Mouse (Mus musculus): ENCODE measurements around the gene Nudcd2. TPM values are rescaled to one million over a fixed set of nuclear protein-coding genes. Genes with fewer than 3 reads are reported as not detected.

The Nudcd2 gene
- polyA plus RNA-seq, 1 experiment from 2014 or later: 130 TPM

DNA sequence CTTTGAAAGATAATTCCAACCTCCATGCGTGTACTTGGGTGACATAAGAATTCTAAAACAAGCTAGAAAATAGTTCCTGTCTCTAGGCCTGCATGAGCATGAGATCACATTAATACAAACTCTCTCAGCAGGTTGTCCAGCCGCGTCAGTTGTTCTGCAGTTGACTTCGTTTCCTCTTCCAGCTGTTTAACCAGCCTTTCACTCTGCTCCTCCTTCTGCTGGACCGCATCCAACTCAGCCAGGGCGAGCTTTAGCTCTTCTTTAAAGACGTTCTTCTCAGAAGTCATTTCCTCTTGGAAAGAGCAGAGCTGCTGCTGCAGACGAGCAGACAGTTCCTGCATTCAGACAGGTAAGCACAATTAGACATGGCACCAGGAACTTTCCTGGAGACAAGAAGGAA is 19.6 kb upstream of the Nudcd2 start:
- ATAC-seq: no peak
- no peak overlapping the region for H3K4me3 ChIP-seq (ENCODE audit: low read length)
- H3K27me3 ChIP-seq (replicated peaks; ENCODE audit: control insufficient read depth, insufficient read depth, low read length): no peaks in the 10 kb centered on the region
- H3K9me3 ChIP-seq (ENCODE audit: control insufficient read depth, low read length): no peaks in the 10 kb centered on the region
- peaks cover 22% of the 10 kb centered on the region for H3K36me3 ChIP-seq (ENCODE audit: control insufficient read depth, insufficient read depth, low read length)
- no peaks in the 10 kb centered on the region for H3K4me1 ChIP-seq (ENCODE audit: control insufficient read depth, insufficient read depth, low read length)
- no peak overlapping the region for H3K4me2 ChIP-seq (ENCODE audit: low read depth, low read length)
- H3K27ac ChIP-seq (ENCODE audit: low read length): no peak overlapping the region
- 74% methylated on average over 8 of the region's 8 CpGs for WGBS
- no peak overlapping the region for H3K9ac ChIP-seq (ENCODE audit: low read depth, low read length)

DNA sequence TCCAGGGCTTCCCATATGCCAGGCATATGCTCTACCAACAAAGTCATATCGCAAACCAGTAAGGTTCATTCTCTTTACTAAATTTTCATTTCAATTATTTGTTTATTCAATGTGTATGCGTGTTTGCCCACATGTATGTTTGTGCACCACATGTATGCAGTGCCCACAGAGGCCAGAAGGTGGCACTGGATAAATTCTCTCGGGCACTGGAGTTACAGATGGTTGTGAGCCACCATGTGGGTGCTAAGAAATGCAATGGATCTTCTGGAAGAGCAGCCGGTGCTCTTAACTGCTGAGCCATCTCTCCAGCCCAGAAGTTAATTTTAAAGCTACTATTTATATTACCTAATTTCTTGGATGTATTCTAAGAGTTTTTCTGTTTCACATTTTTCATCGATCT is 17.9 kb upstream of the Nudcd2 start:
- Histone ChIP-seq H3K9ac (ENCODE audit: low read depth, low read length) (no peak overlapping the region), H3K4me1 (ENCODE audit: control insufficient read depth, insufficient read depth, low read length) (no peaks in the 10 kb centered on the region), H3K27ac (ENCODE audit: low read length) (no peak overlapping the region), H3K9me3 (ENCODE audit: control insufficient read depth, low read length) (no peaks in the 10 kb centered on the region), H3K4me2 (ENCODE audit: low read depth, low read length) (no peak overlapping the region), H3K36me3 (ENCODE audit: control insufficient read depth, insufficient read depth, low read length) (peaks cover 22% of the 10 kb centered on the region), H3K4me3 (ENCODE audit: low read length) (no peak overlapping the region), H3K27me3 (replicated peaks; ENCODE audit: control insufficient read depth, insufficient read depth, low read length) (no peaks in the 10 kb centered on the region)
- 95% methylated on average over 5 of the region's 5 CpGs for WGBS
- ATAC-seq: no peak

DNA sequence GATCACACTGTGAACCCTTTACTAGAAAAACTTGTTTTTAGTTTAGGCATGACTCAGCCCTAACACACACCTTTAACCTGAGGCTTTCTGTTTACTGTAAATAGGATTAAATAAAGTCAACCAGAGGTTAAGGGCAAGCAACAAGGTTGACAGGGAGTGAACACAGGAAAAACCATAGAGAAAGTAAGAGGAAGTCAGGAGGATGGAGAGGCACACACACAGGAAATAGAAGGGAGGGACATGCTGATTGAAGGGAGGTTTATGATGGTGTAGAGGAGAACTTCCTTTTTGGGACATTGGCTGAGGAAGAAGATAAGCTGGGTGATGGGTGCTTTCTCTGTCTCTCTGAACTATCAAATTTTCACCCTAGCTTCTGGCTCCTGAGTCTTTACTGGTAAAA is 15.1 kb upstream of the Nudcd2 start:
- Histone ChIP-seq H3K4me3 (ENCODE audit: low read length) (no peak overlapping the region), H3K9ac (ENCODE audit: low read depth, low read length) (no peak overlapping the region), H3K36me3 (ENCODE audit: control insufficient read depth, insufficient read depth, low read length) (peaks cover 28% of the 10 kb centered on the region), H3K4me2 (ENCODE audit: low read depth, low read length) (no peak overlapping the region), H3K4me1 (ENCODE audit: control insufficient read depth, insufficient read depth, low read length) (no peaks in the 10 kb centered on the region), H3K27me3 (replicated peaks; ENCODE audit: control insufficient read depth, insufficient read depth, low read length) (no peaks in the 10 kb centered on the region), H3K9me3 (ENCODE audit: control insufficient read depth, low read length) (no peaks in the 10 kb centered on the region), H3K27ac (ENCODE audit: low read length) (no peak overlapping the region)
- no peak for ATAC-seq

DNA sequence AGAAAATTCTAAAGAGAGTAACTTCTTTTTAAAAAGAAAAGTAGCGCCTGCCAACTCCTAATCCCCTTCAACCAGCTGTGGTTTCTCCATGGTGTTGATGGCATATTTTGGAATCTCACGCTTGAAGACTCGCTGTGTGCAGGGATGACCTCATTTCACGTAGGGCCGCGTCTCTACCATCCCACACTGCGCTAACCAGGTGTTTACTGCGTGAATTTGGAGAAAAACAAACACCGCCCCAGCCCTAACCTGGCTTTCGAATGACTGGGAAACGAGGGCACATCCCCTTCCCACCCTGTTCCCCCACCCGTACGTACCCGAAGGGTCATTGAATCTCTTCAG is 499 bp upstream of the Nudcd2 start:
- Histone ChIP-seq H3K9ac (ENCODE audit: low read depth, low read length) (peak overlapping the region; percentile 62), H3K27me3 (replicated peaks; ENCODE audit: control insufficient read depth, insufficient read depth, low read length) (no peaks in the 10 kb centered on the region)

GRCm38 (mm10) chr11:40734251-40734752 is 835 bp downstream of the Nudcd2 start:
- Histone ChIP-seq H3K36me3 (ENCODE audit: control insufficient read depth, insufficient read depth, low read length) (peaks cover 2% of the 10 kb centered on the region; the same call in 1 of the 2 replicates), H3K27me3 (replicated peaks; ENCODE audit: control insufficient read depth, insufficient read depth, low read length) (no peaks in the 10 kb centered on the region), H3K9ac (ENCODE audit: low read depth, low read length) (peak overlapping the region; percentile 92), H3K27ac (ENCODE audit: low read length) (no peak overlapping the region), H3K4me2 (ENCODE audit: low read depth, low read length) (peak overlapping the region; percentile 77), H3K4me1 (ENCODE audit: control insufficient read depth, insufficient read depth, low read length) (peaks cover 10% of the 10 kb centered on the region), H3K9me3 (ENCODE audit: control insufficient read depth, low read length) (no peaks in the 10 kb centered on the region), H3K4me3 (ENCODE audit: low read length) (peak overlapping the region; percentile 88)
- ATAC-seq: no peak
- WGBS: 3% methylated on average over 11 of the region's 11 CpGs

More for the DNA sequence above, 499 bp upstream of the Nudcd2 start:
- H3K36me3 ChIP-seq (ENCODE audit: control insufficient read depth, insufficient read depth, low read length): no peaks in the 10 kb centered on the region
- H3K4me3 ChIP-seq (ENCODE audit: low read length): peak overlapping the region; percentile 88
- peak; percentile 47; the same call in 1 of the 2 replicates for ATAC-seq
- no peak overlapping the region for H3K27ac ChIP-seq (ENCODE audit: low read length)
- H3K4me1 ChIP-seq (ENCODE audit: control insufficient read depth, insufficient read depth, low read length): peaks cover 10% of the 10 kb centered on the region
- H3K9me3 ChIP-seq (ENCODE audit: control insufficient read depth, low read length): no peaks in the 10 kb centered on the region
- peak overlapping the region; percentile 48 for H3K4me2 ChIP-seq (ENCODE audit: low read depth, low read length)
- WGBS: under 1% methylated on average over 14 of the region's 14 CpGs

GRCm38 (mm10) chr11:40737369-40737768 is 3.9 kb downstream of the Nudcd2 start:
- Histone ChIP-seq H3K27ac (ENCODE audit: low read length) (no peak overlapping the region), H3K9me3 (ENCODE audit: control insufficient read depth, low read length) (no peaks in the 10 kb centered on the region), H3K4me1 (ENCODE audit: control insufficient read depth, insufficient read depth, low read length) (peaks cover 4% of the 10 kb centered on the region; the same call in 1 of the 2 replicates), H3K36me3 (ENCODE audit: control insufficient read depth, insufficient read depth, low read length) (peaks cover 6% of the 10 kb centered on the region; the same call in 1 of the 2 replicates), H3K27me3 (replicated peaks; ENCODE audit: control insufficient read depth, insufficient read depth, low read length) (no peaks in the 10 kb centered on the region), H3K4me3 (ENCODE audit: low read length) (no peak overlapping the region), H3K4me2 (ENCODE audit: low read depth, low read length) (no peak overlapping the region), H3K9ac (ENCODE audit: low read depth, low read length) (no peak overlapping the region)
- no peak for ATAC-seq
- WGBS: 90% methylated on average over 3 of the region's 3 CpGs

DNA sequence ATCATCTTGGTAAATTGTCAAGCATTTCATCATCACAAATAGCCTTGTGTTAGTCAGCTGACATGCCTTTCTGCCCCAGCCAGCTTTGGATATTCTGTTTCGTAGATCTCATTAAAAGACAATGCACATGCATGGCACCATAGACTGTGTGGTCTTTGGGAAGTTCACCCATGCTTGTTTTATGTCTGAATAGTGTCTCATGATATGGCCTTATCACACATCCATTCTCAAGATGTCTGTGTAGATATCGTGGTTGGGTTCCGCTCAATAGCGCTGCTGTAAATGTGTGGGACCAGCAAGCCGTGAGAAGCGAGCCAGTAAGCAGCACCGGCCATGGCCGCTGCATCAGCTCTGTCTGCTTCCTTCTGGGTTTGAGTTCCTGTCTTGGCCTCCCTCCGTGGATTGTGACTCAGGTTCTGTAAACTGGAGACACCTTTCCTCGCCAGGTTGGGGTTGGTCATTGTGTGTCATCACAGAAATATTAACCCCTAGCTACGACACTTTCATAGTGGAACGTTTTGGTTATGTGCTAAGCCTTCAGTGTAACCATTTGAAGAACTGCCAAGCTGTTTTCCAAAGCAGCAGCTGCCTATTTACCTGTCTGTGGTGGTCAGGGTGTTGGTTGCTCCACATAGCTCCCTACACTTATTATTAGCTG is 8.3 kb downstream of the Nudcd2 start:
- no peak for ATAC-seq
- no peak overlapping the region for H3K9ac ChIP-seq (ENCODE audit: low read depth, low read length)
- H3K36me3 ChIP-seq (ENCODE audit: control insufficient read depth, insufficient read depth, low read length): peaks cover 6% of the 10 kb centered on the region; the same call in 1 of the 2 replicates
- H3K27ac ChIP-seq (ENCODE audit: low read length): no peak overlapping the region
- H3K27me3 ChIP-seq (replicated peaks; ENCODE audit: control insufficient read depth, insufficient read depth, low read length): no peaks in the 10 kb centered on the region
- H3K4me3 ChIP-seq (ENCODE audit: low read length): no peak overlapping the region
- H3K4me1 ChIP-seq (ENCODE audit: control insufficient read depth, insufficient read depth, low read length): no peaks in the 10 kb centered on the region
- WGBS: 89% methylated on average over 12 of the region's 12 CpGs
- no peaks in the 10 kb centered on the region for H3K9me3 ChIP-seq (ENCODE audit: control insufficient read depth, low read length)
- H3K4me2 ChIP-seq (ENCODE audit: low read depth, low read length): no peak overlapping the region

DNA sequence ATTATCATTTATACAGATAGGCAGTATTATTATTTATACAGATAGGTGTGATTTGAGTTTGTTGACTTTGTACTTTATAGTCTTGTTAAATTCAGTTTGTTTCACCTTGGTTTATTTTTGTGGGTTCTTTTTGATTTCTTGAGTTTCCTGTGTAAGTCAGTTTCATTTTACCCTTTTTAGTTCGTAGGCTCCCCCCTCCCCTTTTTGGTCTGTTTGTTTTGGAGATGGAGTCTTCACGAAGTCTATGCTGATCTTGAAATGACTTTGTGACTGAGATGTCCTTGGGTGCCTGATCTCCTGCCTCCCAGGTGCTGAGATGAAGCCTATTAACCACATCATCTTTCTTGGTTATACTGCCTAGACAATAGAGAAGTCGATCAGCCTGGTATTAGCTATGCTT is 10.9 kb downstream of the Nudcd2 start:
- Histone ChIP-seq H3K9me3 (ENCODE audit: control insufficient read depth, low read length) (no peaks in the 10 kb centered on the region), H3K4me2 (ENCODE audit: low read depth, low read length) (no peak overlapping the region), H3K36me3 (ENCODE audit: control insufficient read depth, insufficient read depth, low read length) (0 out of 2 replicates have a peak, but pooled peaks cover 4% of the 10 kb centered on the region), H3K27me3 (replicated peaks; ENCODE audit: control insufficient read depth, insufficient read depth, low read length) (no peaks in the 10 kb centered on the region), H3K9ac (ENCODE audit: low read depth, low read length) (no peak overlapping the region), H3K4me1 (ENCODE audit: control insufficient read depth, insufficient read depth, low read length) (no peaks in the 10 kb centered on the region), H3K4me3 (ENCODE audit: low read length) (no peak overlapping the region), H3K27ac (ENCODE audit: low read length) (no peak overlapping the region)
- no peak for ATAC-seq
- WGBS: 76% methylated on average over 3 of the region's 3 CpGs

DNA sequence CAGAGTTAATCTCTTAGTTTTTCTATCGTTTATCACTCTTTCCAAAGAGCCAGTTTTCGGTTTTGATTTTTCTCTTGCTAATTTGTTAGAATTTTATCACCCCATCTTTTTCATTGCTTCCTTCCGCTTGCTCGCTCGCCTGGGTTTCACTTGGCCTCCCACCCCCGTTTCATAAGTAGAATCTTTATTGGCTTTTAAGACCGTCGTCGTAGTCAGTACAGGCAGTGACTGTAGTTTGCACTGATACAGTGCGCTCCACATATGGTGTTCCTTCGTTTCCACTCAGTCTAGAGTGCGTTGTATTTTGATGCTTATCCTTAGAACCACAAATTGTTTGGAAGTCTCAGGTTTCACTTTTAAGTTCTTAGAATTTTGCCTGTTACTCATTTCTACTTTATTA is 12.9 kb downstream of the Nudcd2 start:
- H3K4me2 ChIP-seq (ENCODE audit: low read depth, low read length): no peak overlapping the region
- H3K9ac ChIP-seq (ENCODE audit: low read depth, low read length): no peak overlapping the region
- H3K4me3 ChIP-seq (ENCODE audit: low read length): no peak overlapping the region
- WGBS: 91% methylated on average over 12 of the region's 12 CpGs
- H3K36me3 ChIP-seq (ENCODE audit: control insufficient read depth, insufficient read depth, low read length): 0 out of 2 replicates have a peak, but pooled peaks cover 4% of the 10 kb centered on the region
- no peak overlapping the region for H3K27ac ChIP-seq (ENCODE audit: low read length)
- H3K4me1 ChIP-seq (ENCODE audit: control insufficient read depth, insufficient read depth, low read length): no peaks in the 10 kb centered on the region
- H3K9me3 ChIP-seq (ENCODE audit: control insufficient read depth, low read length): no peaks in the 10 kb centered on the region
- H3K27me3 ChIP-seq (replicated peaks; ENCODE audit: control insufficient read depth, insufficient read depth, low read length): no peaks in the 10 kb centered on the region
- ATAC-seq: no peak

- no peak for ATAC-seq
- H3K27ac ChIP-seq (ENCODE audit: low read length): no peak overlapping the region
- no peaks in the 10 kb centered on the region for H3K27me3 ChIP-seq (replicated peaks; ENCODE audit: control insufficient read depth, insufficient read depth, low read length)
- H3K9ac ChIP-seq (ENCODE audit: low read depth, low read length): no peak overlapping the region
- 53% methylated on average over 2 of the region's 2 CpGs for WGBS
- no peaks in the 10 kb centered on the region for H3K36me3 ChIP-seq (ENCODE audit: control insufficient read depth, insufficient read depth, low read length)
- H3K4me3 ChIP-seq (ENCODE audit: low read length): no peak overlapping the region
- H3K4me1 ChIP-seq (ENCODE audit: control insufficient read depth, insufficient read depth, low read length): no peaks in the 10 kb centered on the region
- no peaks in the 10 kb centered on the region for H3K9me3 ChIP-seq (ENCODE audit: control insufficient read depth, low read length)
- H3K4me2 ChIP-seq (ENCODE audit: low read depth, low read length): no peak overlapping the region
These were observed 14.2 kb downstream of the Nudcd2 start for GRCm38 (mm10) chr11:40747716-40748115.

All from intestine, embryonic 16.5 days (tissue).